Mouse (Mus musculus) ES-E14 (cell line): ENCODE measurements around the gene Shb. TPM values are rescaled to one million over a fixed set of nuclear protein-coding genes. Genes with fewer than 3 reads are reported as not detected.

Experiments
- DNase-seq: peaks from one replicate; pipeline ENCODE4 v3.0.0-alpha.2; 2013; ENCODE audit warnings: low read depth, low spot score
- H3K27ac ChIP-seq: 2 replicates; pipeline ENCODE4 v1.5.1; 2012; ENCODE audit warnings: low read depth, mild to moderate bottlenecking, low read length, moderate library complexity, mixed read lengths; ENCODE audit not compliant: poor library complexity, insufficient read depth, severe bottlenecking
- H3K36me3 ChIP-seq: 2 replicates; pipeline ENCODE4 v1.6.1; 2012; ENCODE audit warnings: mild to moderate bottlenecking, low read length, moderate library complexity, mixed read lengths; ENCODE audit not compliant: control insufficient read depth, poor library complexity, insufficient read depth, severe bottlenecking
- H3K4me1 ChIP-seq, 2 experiments: fragments of 150-350 bp in 1 of 2; sonication (generic) in 1 of 2; 2 replicates each; pipeline ENCODE4 v1.6.1; 2012; ENCODE audit warnings: low read length in 2 of 2, mild to moderate bottlenecking in 1 of 2, mixed read lengths in 1 of 2; ENCODE audit not compliant: control insufficient read depth in 2 of 2, insufficient read depth in 2 of 2, poor library complexity in 1 of 2
- H3K4me3 ChIP-seq, 2 experiments: fragments of 150-350 bp in 1 of 2; sonication (generic) in 1 of 2; 2 replicates each; pipeline ENCODE4 v1.5.1; 2012; ENCODE audit warnings: low read length in 2 of 2, low read depth in 1 of 2, mild to moderate bottlenecking in 1 of 2, mixed read lengths in 1 of 2; ENCODE audit not compliant: insufficient read depth in 1 of 2, poor library complexity in 1 of 2, severe bottlenecking in 1 of 2
- H3K9ac ChIP-seq: 2 replicates; pipeline ENCODE4 v1.6.1; 2012; ENCODE audit warnings: low read depth, mild to moderate bottlenecking, low read length, mixed read lengths; ENCODE audit not compliant: poor library complexity, insufficient read depth, severe bottlenecking
- H3K9me3 ChIP-seq: fragments of 150-350 bp; sonication (generic); 2 replicates; pipeline ENCODE4 v1.6.1; 2012; ENCODE audit warnings: low read depth, mild to moderate bottlenecking, low read length; ENCODE audit not compliant: control insufficient read depth, insufficient read depth
- CHD2 ChIP-seq: IDR thresholded peaks from 2 replicates; pipeline ENCODE4 v1.6.1; 2014; ENCODE audit warnings: mild to moderate bottlenecking, low read depth, low read length, inconsistent platforms
- HCFC1 ChIP-seq: IDR thresholded peaks from 2 replicates; pipeline ENCODE4 v1.6.1; 2012; ENCODE audit warnings: low read length, inconsistent platforms, borderline replicate concordance; ENCODE audit not compliant: insufficient read depth
- MAFK ChIP-seq: IDR thresholded peaks from 2 replicates; pipeline ENCODE4 v1.6.1; 2014; ENCODE audit warnings: mild to moderate bottlenecking, low read depth, low read length, inconsistent platforms; ENCODE audit not compliant: insufficient read depth
- ZC3H11A ChIP-seq: IDR thresholded peaks from 2 replicates; pipeline ENCODE4 v1.6.1; 2012; ENCODE audit warnings: low read depth, mild to moderate bottlenecking, inconsistent platforms, low read length, borderline replicate concordance
- ZNF384 ChIP-seq: IDR thresholded peaks from 2 replicates; pipeline ENCODE4 v1.6.1; 2012; ENCODE audit warnings: low read depth, low read length, inconsistent platforms
- in situ Hi-C, 2 experiments: fragments of 600-800 bp; cut with MboI; formaldehyde crosslinking; loops; one replicate each; pipeline ENCODE4 v1.15.1; 2025; ENCODE audit warnings: low sequenced_read_pairs in 2 of 2, inconsistent platforms in 1 of 2; ENCODE audit not compliant: unreplicated experiment in 2 of 2
- total RNA-seq: library from RNA; depleted of rRNA; stranded (reverse); fragments of 300-350 nt; gene quantifications from 2 replicates; pipeline ENCODE4 v1.2.3, GENCODE M21; 2012

Shb gene
- total RNA-seq, 1 experiment: 15.9 TPM

DNA sequence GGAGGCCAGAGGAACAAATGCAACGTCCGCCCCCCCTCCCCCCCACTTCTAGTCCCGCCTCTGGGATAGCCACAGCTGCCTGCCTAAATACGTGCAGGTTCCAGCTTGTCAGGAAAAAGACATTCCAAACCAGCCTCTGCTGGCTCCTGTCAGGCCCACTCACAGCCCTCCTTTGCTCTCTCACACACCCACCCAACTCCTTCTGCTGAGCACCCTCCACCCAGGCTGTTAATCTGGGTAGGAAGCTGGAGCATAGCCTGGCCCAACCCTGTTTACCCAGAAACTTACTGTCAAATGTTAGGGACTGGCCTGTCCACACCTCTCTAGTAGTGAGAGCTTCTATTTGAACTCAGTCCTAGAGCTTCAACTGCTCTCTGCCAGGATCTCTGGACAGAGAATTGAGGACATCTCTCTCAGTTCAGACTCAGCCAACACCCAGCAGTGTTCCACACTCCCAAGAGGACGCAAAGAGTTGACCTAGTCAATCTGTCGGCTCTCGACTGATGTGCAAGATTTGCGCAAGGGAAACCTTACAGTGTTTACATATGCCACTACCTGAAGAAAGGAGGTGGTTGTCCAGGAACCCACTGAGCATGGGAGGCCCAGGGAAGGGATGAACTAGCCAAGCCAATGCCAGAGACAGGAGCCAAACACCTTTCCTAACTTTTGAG, 36.6 kb downstream of the Shb start:
- TF ChIP-seq ZNF384 (no peak), ZC3H11A (no peak), CHD2 (no peak), MAFK (no peak), HCFC1 (no peak)
- H3K4me3 ChIP-seq: no peak overlapping the region
- no peaks in the 10 kb centered on the region for H3K36me3 ChIP-seq
- H3K4me1 ChIP-seq: peaks cover 30 to 76% of the 10 kb centered on the region in 2 experiments
- no peak for DNase-seq
- H3K9me3 ChIP-seq: no peaks in the 10 kb centered on the region
- no peak overlapping the region for H3K9ac ChIP-seq
- in situ Hi-C loops: no loop called here
- no peak overlapping the region for H3K27ac ChIP-seq

DNA sequence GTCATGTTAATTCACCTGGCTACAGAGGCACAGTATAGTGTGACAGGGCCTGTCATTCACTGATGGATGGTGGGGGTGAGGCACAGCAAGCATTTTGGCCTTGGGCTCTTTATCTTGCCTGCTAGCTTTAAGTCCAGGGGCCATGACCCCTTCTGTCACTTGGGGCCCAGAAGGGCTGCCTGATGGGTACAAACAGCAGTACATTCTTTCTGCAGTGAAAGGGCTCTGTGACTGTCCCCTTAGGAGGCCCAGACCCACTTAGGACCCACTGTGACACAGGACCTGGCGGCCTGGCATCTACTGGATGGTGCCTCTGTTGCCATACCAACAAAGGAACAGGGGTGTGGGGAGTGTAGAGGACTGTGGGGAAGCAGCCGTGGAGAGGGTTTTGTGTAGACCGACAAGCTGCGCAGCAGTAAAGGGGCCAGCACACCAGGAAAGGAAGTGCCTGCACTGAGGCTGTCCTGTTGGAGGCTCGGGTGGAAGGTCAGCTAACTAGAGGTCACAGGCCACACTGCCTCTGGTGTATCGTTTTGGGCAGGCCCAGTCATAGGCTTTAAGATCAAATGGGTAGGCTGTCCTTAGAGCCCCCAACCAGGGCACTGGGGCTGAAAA, 38.4 kb downstream of the Shb start:
- H3K9ac ChIP-seq: no peak overlapping the region
- no peak overlapping the region for H3K27ac ChIP-seq
- H3K36me3 ChIP-seq: peaks cover 1% of the 10 kb centered on the region; the same call in 1 of the 2 replicates
- DNase-seq: no peak
- H3K4me1 ChIP-seq: peaks cover 31 to 71% of the 10 kb centered on the region in 2 experiments
- in situ Hi-C loops: no loop called here
- H3K4me3 ChIP-seq: no peak overlapping the region
- no peaks in the 10 kb centered on the region for H3K9me3 ChIP-seq
- TF ChIP-seq ZNF384 (no peak), CHD2 (no peak), MAFK (no peak), ZC3H11A (no peak), HCFC1 (no peak)

DNA sequence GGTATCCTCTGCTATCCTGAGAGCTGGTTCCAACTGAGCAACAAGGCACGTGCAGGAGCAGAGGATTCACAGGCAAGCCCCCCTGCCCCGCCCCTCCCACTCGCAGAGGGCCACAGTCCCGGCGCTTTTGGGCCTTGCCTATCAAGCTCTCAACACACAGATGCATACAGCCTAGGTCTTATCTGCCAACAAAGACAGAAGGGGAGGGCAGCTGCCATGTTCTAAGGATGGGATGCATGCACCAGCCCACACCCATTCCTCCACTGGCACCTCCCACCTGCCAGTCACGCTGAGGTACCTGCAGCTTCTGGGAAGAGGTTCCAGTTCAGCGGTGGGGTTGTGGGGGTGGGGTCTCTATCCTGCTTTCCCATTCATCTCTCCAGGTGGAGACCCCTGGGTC, 39.2 kb downstream of the Shb start:
- no peak overlapping the region for H3K9ac ChIP-seq
- no peak for TF ChIP-seq CHD2
- TF ChIP-seq HCFC1: no peak
- TF ChIP-seq ZNF384: no peak
- no peak for TF ChIP-seq ZC3H11A
- H3K4me1 ChIP-seq: peaks cover 27 to 70% of the 10 kb centered on the region in 2 experiments
- in situ Hi-C loops: no loop called here
- no peak overlapping the region for H3K4me3 ChIP-seq
- H3K36me3 ChIP-seq: peaks cover 6% of the 10 kb centered on the region; the same call in 1 of the 2 replicates
- no peaks in the 10 kb centered on the region for H3K9me3 ChIP-seq
- no peak overlapping the region; the same call in 1 of the 2 replicates for H3K27ac ChIP-seq
- no peak for DNase-seq

DNA sequence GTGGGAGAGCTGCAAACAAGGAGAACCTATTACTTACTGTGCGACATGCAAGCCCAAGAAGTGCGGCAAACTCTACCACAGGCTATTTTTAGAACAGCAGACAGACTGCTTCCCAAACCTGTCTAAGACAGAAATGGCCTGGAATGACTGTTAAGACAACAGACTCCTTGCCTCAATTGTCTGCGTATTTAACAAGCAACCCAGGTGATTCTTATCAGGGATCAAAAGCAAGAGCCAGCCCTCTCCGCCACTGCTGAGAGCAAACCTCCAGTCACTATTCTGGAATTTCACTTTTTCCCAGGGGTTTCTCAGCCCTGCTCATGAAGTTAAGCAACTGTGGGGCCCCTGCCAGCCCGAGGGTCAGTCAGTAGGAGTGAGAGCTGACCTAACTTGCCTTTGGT, 39.6 kb downstream of the Shb start:
- DNase-seq: no peak
- H3K9me3 ChIP-seq: no peaks in the 10 kb centered on the region
- H3K9ac ChIP-seq: no peak overlapping the region
- in situ Hi-C loops: no loop called here
- no peak overlapping the region; the same call in 1 of the 2 replicates for H3K27ac ChIP-seq
- peaks cover 6% of the 10 kb centered on the region; the same call in 1 of the 2 replicates for H3K36me3 ChIP-seq
- peaks cover 27 to 69% of the 10 kb centered on the region in 2 experiments for H3K4me1 ChIP-seq
- no peak overlapping the region for H3K4me3 ChIP-seq
- no peak for TF ChIP-seq MAFK
- no peak for TF ChIP-seq ZC3H11A
- no peak for TF ChIP-seq CHD2
- no peak for TF ChIP-seq HCFC1
- no peak for TF ChIP-seq ZNF384
